Mouse (Mus musculus) liver, embryonic 15.5 days (tissue): ENCODE data around the gene Pde7b. TPM values are rescaled to one million over a fixed set of nuclear protein-coding genes. Genes with fewer than 3 reads are reported as not detected.

Source experiments
- ATAC-seq: fragments of 200-750 bp; cut with Nextera tagmentation; 2 replicates; pipeline ENCODE4 v1.8.0; 2017; ENCODE audit warnings: moderate number of reproducible peaks, mild to moderate bottlenecking, moderate library complexity; ENCODE audit not compliant: insufficient read depth
- H3K27ac ChIP-seq: fragments of 300-500 bp; sonication (generic); replicated peaks from 2 replicates; pipeline ENCODE4 v1.5.1; 2015; ENCODE audit warnings: mild to moderate bottlenecking, inconsistent platforms
- H3K27me3 ChIP-seq: fragments of 300-500 bp; sonication (generic); 2 replicates; pipeline ENCODE4 v1.6.1; 2015; ENCODE audit warnings: mild to moderate bottlenecking, inconsistent platforms
- H3K36me3 ChIP-seq: fragments of 300-500 bp; sonication (generic); replicated peaks from 2 replicates; pipeline ENCODE4 v1.6.1; 2015; ENCODE audit warnings: moderate library complexity, mild to moderate bottlenecking, inconsistent platforms
- H3K4me1 ChIP-seq: fragments of 300-500 bp; sonication (generic); replicated peaks from 2 replicates; pipeline ENCODE4 v1.6.1; 2015; ENCODE audit warnings: inconsistent platforms
- H3K4me2 ChIP-seq: fragments of 300-500 bp; sonication (generic); 2 replicates; pipeline ENCODE4 v1.6.1; 2015; ENCODE audit warnings: moderate library complexity, mild to moderate bottlenecking, inconsistent platforms
- H3K4me3 ChIP-seq: fragments of 300-500 bp; sonication (generic); replicated peaks from 2 replicates; pipeline ENCODE4 v1.5.1; 2015; ENCODE audit warnings: mild to moderate bottlenecking, inconsistent platforms
- H3K9ac ChIP-seq: fragments of 300-500 bp; sonication (generic); 2 replicates; pipeline ENCODE4 v1.6.1; 2015; ENCODE audit warnings: moderate library complexity, mild to moderate bottlenecking, inconsistent platforms
- H3K9me3 ChIP-seq: fragments of 300-500 bp; sonication (generic); replicated peaks from 2 replicates; pipeline ENCODE4 v1.6.1; 2016; ENCODE audit warnings: inconsistent platforms
- WGBS: fragments of 180-500 bp; shearing (Covaris S2); methylation state at CpG from one replicate; pipeline ENCODE4 v1.1.7; 2015; ENCODE audit warnings: mixed read lengths; ENCODE audit not compliant: insufficient replicate concordance; 5-methylcytosine and 5-hydroxymethylcytosine counted together
- polyA plus RNA-seq: library from polyadenylated mRNA; unstranded; fragments of >200 nt; fragmentation: Nextera tagmentation; extraction: Ambion mirVana; gene quantifications from 2 replicates; pipeline ENCODE4 v1.2.1, GENCODE M21; 2015

The Pde7b gene
- 0.25 and 0.46 TPM in 2 replicates for polyA plus RNA-seq

DNA sequence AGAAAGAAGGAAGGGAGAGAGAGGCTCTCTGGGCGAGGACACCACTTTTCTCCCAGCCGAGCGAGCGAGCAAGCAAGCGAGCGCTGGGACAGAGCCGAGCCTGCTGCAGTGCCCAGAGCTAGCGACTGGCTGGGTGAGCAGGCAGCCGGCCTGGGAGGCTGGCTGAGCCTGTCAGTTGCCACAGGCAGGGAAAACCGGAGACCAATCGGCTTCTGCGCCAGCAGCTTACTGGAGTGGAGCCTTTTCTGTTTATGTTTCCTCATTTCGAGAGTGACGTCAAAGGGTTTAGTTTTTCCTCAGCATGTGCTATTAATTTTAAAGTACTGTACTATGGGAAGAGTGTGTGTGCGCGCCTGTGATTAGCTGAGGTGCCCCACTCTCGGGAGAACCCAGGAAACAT lies at the start of gene Pde7b:
TSS of gene Pde7b (minus strand) at position 173 of the 400 bp plus-strand sequence.
- 7% methylated on average over 17 of the region's 17 CpGs for WGBS
- 0 out of 2 replicates have a peak within 1 kb of the TSS, but pooled peaks have one; percentile 16 for H3K9ac ChIP-seq
- H3K36me3 ChIP-seq = no peaks in the 10 kb centered on the region
- peak within 1 kb of the TSS; percentile 46 for H3K4me3 ChIP-seq
- H3K4me2 ChIP-seq = peak within 1 kb of the TSS; percentile 68
- H3K4me1 ChIP-seq = peaks cover 7% of the 10 kb centered on the region
- no peaks in the 10 kb centered on the region for H3K9me3 ChIP-seq
- peak; percentile 56; the same call in 1 of the 2 replicates for ATAC-seq
- 0 out of 2 replicates have a peak, but pooled peaks cover 7% of the 10 kb centered on the region for H3K27me3 ChIP-seq
- no peak within 1 kb of the TSS for H3K27ac ChIP-seq

DNA sequence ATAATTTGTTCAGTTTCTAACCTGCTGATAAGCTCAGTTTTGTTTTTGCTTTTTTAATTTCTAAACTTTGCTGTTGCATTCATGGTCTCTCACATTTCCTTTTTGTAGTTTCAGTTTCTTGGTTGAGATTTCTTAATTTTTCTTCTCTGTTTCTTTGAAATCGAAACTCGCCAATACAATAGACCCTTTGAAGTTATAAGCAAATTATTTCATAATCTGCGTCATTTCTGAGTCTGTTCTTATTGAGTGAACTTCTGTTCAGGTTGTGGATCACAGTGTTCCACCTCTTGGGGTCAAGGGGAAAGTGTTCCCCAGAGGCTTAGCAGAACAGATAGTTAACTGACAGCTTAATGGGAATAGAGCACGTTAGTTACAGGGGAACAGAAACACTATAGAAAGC lies 47.2 kb upstream of the Pde7b start:
- H3K9ac ChIP-seq = no peak overlapping the region
- no peak for ATAC-seq
- H3K36me3 ChIP-seq = no peaks in the 10 kb centered on the region
- no peak overlapping the region for H3K27ac ChIP-seq
- H3K4me2 ChIP-seq = no peak overlapping the region
- no peaks in the 10 kb centered on the region for H3K27me3 ChIP-seq
- no peak overlapping the region for H3K4me3 ChIP-seq
- H3K9me3 ChIP-seq = no peaks in the 10 kb centered on the region
- H3K4me1 ChIP-seq = peaks cover 8% of the 10 kb centered on the region; the same call in 1 of the 2 replicates
- 66% methylated on average over 4 of the region's 4 CpGs for WGBS

- Histone ChIP-seq H3K27ac (no peak overlapping the region), H3K4me2 (no peak overlapping the region), H3K4me3 (no peak overlapping the region), H3K9me3 (no peaks in the 10 kb centered on the region), H3K4me1 (peaks cover 2% of the 10 kb centered on the region; the same call in 1 of the 2 replicates), H3K9ac (no peak overlapping the region), H3K36me3 (no peaks in the 10 kb centered on the region), H3K27me3 (no peaks in the 10 kb centered on the region)
- no peak for ATAC-seq
- 65% methylated on average over 2 of the region's 2 CpGs for WGBS
These were observed 45.6 kb upstream of the Pde7b start for GRCm38 (mm10) chr10:20770418-20770888.

DNA sequence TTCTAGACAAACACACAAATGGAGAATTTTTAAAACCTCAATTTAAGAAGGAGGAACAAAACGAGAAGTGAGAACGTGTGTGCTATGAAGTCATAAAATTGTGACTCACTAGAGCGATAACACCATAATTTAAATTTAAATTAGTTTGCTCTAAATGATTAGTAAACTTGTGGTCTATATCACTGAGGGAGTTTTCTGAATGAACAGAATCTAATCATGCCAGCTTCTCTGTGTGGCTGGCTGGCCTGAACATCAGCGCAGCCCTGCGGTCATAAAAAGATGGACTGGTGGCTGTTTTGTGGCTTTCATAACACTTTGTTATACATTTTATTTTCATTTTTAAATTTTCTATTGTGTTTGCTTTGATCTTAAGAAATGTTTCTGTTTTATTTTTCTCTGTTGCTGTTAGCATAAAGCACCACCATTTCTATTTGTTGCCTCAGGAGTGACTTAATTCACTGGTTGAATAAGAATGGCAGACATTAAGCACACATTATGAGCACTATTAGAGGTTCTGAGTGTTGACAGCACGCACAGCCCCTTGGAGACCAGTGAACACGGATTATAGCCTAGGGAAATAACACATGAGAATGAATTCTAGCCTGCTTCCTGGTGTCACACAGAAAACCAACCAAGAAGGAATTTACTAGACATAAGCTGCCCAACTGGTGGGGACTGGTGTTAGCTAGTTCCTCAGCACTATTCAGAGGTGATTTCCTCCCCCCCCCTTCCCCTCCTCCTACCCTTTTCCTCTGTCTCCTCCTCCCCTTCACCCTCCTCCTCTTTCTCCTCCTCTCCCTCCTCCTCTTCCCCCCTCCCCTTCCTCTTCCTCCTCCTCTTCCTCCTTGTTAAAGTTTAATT lies 44.9 kb upstream of the Pde7b start:
- no peaks in the 10 kb centered on the region for H3K36me3 ChIP-seq
- no peak overlapping the region for H3K27ac ChIP-seq
- no peak for ATAC-seq
- peaks cover 2% of the 10 kb centered on the region; the same call in 1 of the 2 replicates for H3K4me1 ChIP-seq
- WGBS = 65% methylated on average over 7 of the region's 7 CpGs
- H3K27me3 ChIP-seq = no peaks in the 10 kb centered on the region
- H3K9me3 ChIP-seq = no peaks in the 10 kb centered on the region
- H3K4me3 ChIP-seq = no peak overlapping the region
- no peak overlapping the region for H3K9ac ChIP-seq
- no peak overlapping the region for H3K4me2 ChIP-seq

GRCm38 (mm10) chr10:20764352-20764751 lies 39.5 kb upstream of the Pde7b start:
- H3K9me3 ChIP-seq = no peaks in the 10 kb centered on the region
- no peak overlapping the region for H3K27ac ChIP-seq
- no peak overlapping the region for H3K9ac ChIP-seq
- no peak overlapping the region for H3K4me2 ChIP-seq
- H3K27me3 ChIP-seq = no peaks in the 10 kb centered on the region
- H3K4me3 ChIP-seq = no peak overlapping the region
- ATAC-seq = no peak
- H3K36me3 ChIP-seq = no peaks in the 10 kb centered on the region
- no peaks in the 10 kb centered on the region for H3K4me1 ChIP-seq
- WGBS = 72% methylated on average over 3 of the region's 3 CpGs

DNA sequence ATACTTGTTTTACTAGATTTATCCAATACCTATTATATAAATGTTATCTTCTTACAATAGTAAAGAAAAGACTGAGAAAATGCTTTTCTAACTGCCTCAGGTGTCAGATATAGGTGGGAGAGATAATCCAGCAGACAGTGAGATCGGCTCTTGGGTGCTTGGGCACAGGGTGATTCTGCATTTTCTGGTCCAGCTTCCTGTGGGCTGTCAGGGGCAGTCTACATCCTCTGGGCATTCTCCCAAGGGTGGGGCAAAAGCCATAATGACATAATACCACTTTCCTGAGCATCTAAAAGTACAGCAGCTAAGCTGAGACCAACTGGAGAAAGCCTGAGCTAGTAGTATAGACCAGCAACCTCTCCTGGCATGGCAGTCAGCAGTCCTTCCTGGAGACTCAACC lies 34.1 kb upstream of the Pde7b start:
- H3K4me2 ChIP-seq = no peak overlapping the region
- no peaks in the 10 kb centered on the region for H3K27me3 ChIP-seq
- 10% methylated on average over 1 of the region's 1 CpGs for WGBS
- H3K9me3 ChIP-seq = no peaks in the 10 kb centered on the region
- H3K9ac ChIP-seq = no peak overlapping the region
- no peak overlapping the region for H3K27ac ChIP-seq
- no peaks in the 10 kb centered on the region for H3K36me3 ChIP-seq
- 0 out of 2 replicates have a peak, but pooled peaks cover 4% of the 10 kb centered on the region for H3K4me1 ChIP-seq
- no peak for ATAC-seq
- no peak overlapping the region for H3K4me3 ChIP-seq

- Histone ChIP-seq H3K36me3 (no peaks in the 10 kb centered on the region), H3K27me3 (no peaks in the 10 kb centered on the region), H3K27ac (no peak overlapping the region), H3K9me3 (no peaks in the 10 kb centered on the region), H3K4me1 (0 out of 2 replicates have a peak, but pooled peaks cover 4% of the 10 kb centered on the region), H3K4me2 (no peak overlapping the region), H3K4me3 (no peak overlapping the region), H3K9ac (no peak overlapping the region)
- 24% methylated on average over 6 of the region's 6 CpGs for WGBS
- ATAC-seq = no peak
These were observed 33.4 kb upstream of the Pde7b start for GRCm38 (mm10) chr10:20758259-20758658.

- H3K27me3 ChIP-seq = no peaks in the 10 kb centered on the region
- WGBS = 58% methylated on average over 5 of the region's 5 CpGs
- H3K4me1 ChIP-seq = 0 out of 2 replicates have a peak, but pooled peaks cover 8% of the 10 kb centered on the region
- no peaks in the 10 kb centered on the region for H3K36me3 ChIP-seq
- no peaks in the 10 kb centered on the region for H3K9me3 ChIP-seq
- H3K4me2 ChIP-seq = no peak overlapping the region
- ATAC-seq = no peak
- H3K4me3 ChIP-seq = no peak overlapping the region
- H3K27ac ChIP-seq = no peak overlapping the region
- H3K9ac ChIP-seq = no peak overlapping the region
These were observed 31.3 kb upstream of the Pde7b start for GRCm38 (mm10) chr10:20756219-20756618.

- Histone ChIP-seq H3K4me3 (no peak overlapping the region), H3K27ac (no peak overlapping the region), H3K4me2 (no peak overlapping the region), H3K27me3 (no peaks in the 10 kb centered on the region), H3K36me3 (no peaks in the 10 kb centered on the region), H3K4me1 (0 out of 2 replicates have a peak, but pooled peaks cover 6% of the 10 kb centered on the region), H3K9me3 (no peaks in the 10 kb centered on the region), H3K9ac (no peak overlapping the region)
- 72% methylated on average over 1 of the region's 1 CpGs for WGBS
- no peak for ATAC-seq
These were observed 28.0 kb upstream of the Pde7b start for GRCm38 (mm10) chr10:20752883-20753282.

GRCm38 (mm10) chr10:20750642-20751251 lies 25.9 kb upstream of the Pde7b start:
- H3K4me2 ChIP-seq = no peak overlapping the region
- no peaks in the 10 kb centered on the region for H3K9me3 ChIP-seq
- H3K27ac ChIP-seq = no peak overlapping the region
- no peaks in the 10 kb centered on the region for H3K27me3 ChIP-seq
- no peaks in the 10 kb centered on the region for H3K36me3 ChIP-seq
- no peak overlapping the region for H3K4me3 ChIP-seq
- ATAC-seq = no peak
- WGBS = 55% methylated on average over 5 of the region's 5 CpGs
- H3K9ac ChIP-seq = no peak overlapping the region
- H3K4me1 ChIP-seq = peaks cover 19% of the 10 kb centered on the region; the same call in 1 of the 2 replicates

DNA sequence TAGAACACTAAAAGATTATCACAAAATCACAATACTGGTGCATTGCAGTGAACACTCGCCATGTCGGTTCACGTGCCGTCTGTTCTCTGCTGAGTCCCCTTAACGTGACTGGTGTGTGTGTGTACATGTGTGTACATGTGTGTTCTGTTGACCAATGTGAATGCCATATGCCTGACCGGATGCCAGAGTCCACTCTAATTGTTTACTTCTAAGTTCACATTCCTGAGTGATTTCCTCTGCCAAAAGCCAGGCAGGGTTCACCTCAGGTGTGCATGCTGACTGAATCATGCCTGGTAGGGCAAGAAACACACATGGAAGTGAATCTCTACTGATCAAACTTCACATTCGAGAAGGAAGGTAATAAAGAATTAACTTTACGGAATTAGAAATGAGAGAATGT lies 24.1 kb upstream of the Pde7b start:
- Histone ChIP-seq H3K9ac (no peak overlapping the region), H3K27ac (no peak overlapping the region), H3K4me1 (peaks cover 19% of the 10 kb centered on the region; the same call in 1 of the 2 replicates), H3K4me2 (no peak overlapping the region), H3K36me3 (no peaks in the 10 kb centered on the region), H3K9me3 (no peaks in the 10 kb centered on the region), H3K4me3 (no peak overlapping the region), H3K27me3 (no peaks in the 10 kb centered on the region)
- no peak for ATAC-seq
- 80% methylated on average over 8 of the region's 8 CpGs for WGBS
